Mouse (Mus musculus) CH12.LX (cell line): ENCODE data around the gene Nmur1. TPM values are rescaled to one million over a fixed set of nuclear protein-coding genes. Genes with fewer than 3 reads are reported as not detected.

Experiments
- DNase-seq: peaks from one replicate; pipeline ENCODE4 v3.0.0-alpha.2; 2013; ENCODE audit errors: extremely low read depth
- H3K27ac ChIP-seq: 2 replicates; pipeline ENCODE4 v1.5.1; 2012; ENCODE audit warnings: low read depth, mild to moderate bottlenecking, control low read depth, moderate library complexity; ENCODE audit not compliant: insufficient read depth
- H3K27me3 ChIP-seq: replicated peaks from 2 replicates; pipeline ENCODE3; 2012; ENCODE audit warnings: inconsistent platforms
- H3K36me3 ChIP-seq, 2 experiments: replicated peaks in 1 of 2; 2 replicates each; pipeline versions ENCODE3 to v1.6.1; 2012; ENCODE audit warnings: inconsistent platforms in 1 of 2, low read length in 1 of 2, mild to moderate bottlenecking in 1 of 2, mixed read lengths in 1 of 2, moderate library complexity in 1 of 2; ENCODE audit not compliant: control insufficient read depth in 1 of 2, insufficient read depth in 1 of 2
- H3K4me1 ChIP-seq, 2 experiments: 2 replicates each; pipeline ENCODE4 v1.6.1; 2012; ENCODE audit warnings: inconsistent platforms in 1 of 2, moderate library complexity in 1 of 2; ENCODE audit not compliant: insufficient read depth in 2 of 2, control insufficient read depth in 1 of 2
- H3K4me2 ChIP-seq: 2 replicates; pipeline ENCODE4 v1.6.1; 2012; ENCODE audit warnings: low read depth, mild to moderate bottlenecking, control low read depth; ENCODE audit not compliant: poor library complexity, insufficient read depth, severe bottlenecking
- H3K4me3 ChIP-seq, 3 experiments: fragments of 150-350 bp in 1 of 3; sonication (generic) in 1 of 3; replicated peaks in 1 of 3; 2 replicates each; pipeline versions ENCODE3 to v1.5.1; 2011 to 2012; ENCODE audit warnings: low read depth in 2 of 3, low read length in 2 of 3, mild to moderate bottlenecking in 2 of 3, moderate library complexity in 2 of 3, control low read depth in 1 of 3, improper control_type of control experiment in 1 of 3, inconsistent platforms in 1 of 3, mixed read lengths in 1 of 3; ENCODE audit not compliant: poor library complexity in 1 of 3
- H3K79me2 ChIP-seq: replicated peaks from 2 replicates; pipeline ENCODE4 v1.6.1; 2012; ENCODE audit warnings: mild to moderate bottlenecking, moderate library complexity; ENCODE audit not compliant: control insufficient read depth, poor library complexity, insufficient read depth, severe bottlenecking; ENCODE audit errors: extremely low read depth
- H3K9ac ChIP-seq: 2 replicates; pipeline ENCODE4 v1.6.1; 2012; ENCODE audit warnings: low read depth, mild to moderate bottlenecking, control low read depth, moderate library complexity; ENCODE audit not compliant: insufficient read depth
- H3K9me3 ChIP-seq: replicated peaks from 2 replicates; pipeline ENCODE3; 2012; ENCODE audit warnings: low read length, inconsistent platforms, mixed read lengths
- BHLHE40 ChIP-seq: IDR thresholded peaks from 2 replicates; pipeline ENCODE4 v1.6.1; 2011; ENCODE audit warnings: mild to moderate bottlenecking, low read depth, low read length, improper control_type of control experiment
- CHD1 ChIP-seq: IDR thresholded peaks from 2 replicates; pipeline ENCODE4 v1.6.1; 2012; ENCODE audit warnings: low read depth, low read length, improper control_type of control experiment, inconsistent platforms
- CHD2 ChIP-seq: IDR thresholded peaks from 2 replicates; pipeline ENCODE4 v1.6.1; 2011; ENCODE audit warnings: low read length, improper control_type of control experiment
- CTCF ChIP-seq, 2 experiments: IDR thresholded peaks in 1 of 2; conservative IDR thresholded peaks in 1 of 2; 2 replicates each; pipeline ENCODE4 v1.5.1; 2011 to 2012; ENCODE audit warnings: low read depth in 2 of 2, low read length in 2 of 2, improper control_type of control experiment in 1 of 2, inconsistent platforms in 1 of 2, mild to moderate bottlenecking in 1 of 2, moderate library complexity in 1 of 2
- E2F4 ChIP-seq: IDR thresholded peaks from 2 replicates; pipeline ENCODE4 v1.6.1; 2011; ENCODE audit warnings: low read depth, low read length, improper control_type of control experiment; ENCODE audit not compliant: insufficient replicate concordance
- ELF1 ChIP-seq: IDR thresholded peaks from 2 replicates; pipeline ENCODE4 v1.6.1; 2014; ENCODE audit warnings: low read depth, mild to moderate bottlenecking, inconsistent platforms, low read length, improper control_type of control experiment
- EP300 ChIP-seq: IDR thresholded peaks from 2 replicates; pipeline ENCODE4 v1.6.1; 2011; ENCODE audit warnings: low read length, improper control_type of control experiment
- ETS1 ChIP-seq: conservative IDR thresholded peaks from 2 replicates; pipeline ENCODE4 v1.6.1; 2012; ENCODE audit warnings: low read depth, mild to moderate bottlenecking, inconsistent platforms, low read length, improper control_type of control experiment, moderate library complexity
- GABPA ChIP-seq: IDR thresholded peaks from 2 replicates; pipeline ENCODE4 v1.6.1; 2012; ENCODE audit warnings: low read depth, low read length, improper control_type of control experiment, inconsistent platforms; ENCODE audit not compliant: insufficient replicate concordance
- HCFC1 ChIP-seq: IDR thresholded peaks from 2 replicates; pipeline ENCODE4 v1.6.1; 2012; ENCODE audit warnings: low read depth, mild to moderate bottlenecking, inconsistent platforms, low read length, improper control_type of control experiment
- IRF4 ChIP-seq: IDR thresholded peaks from 2 replicates; pipeline ENCODE4 v1.6.1; 2014; ENCODE audit warnings: low read depth, mild to moderate bottlenecking, inconsistent platforms, low read length, improper control_type of control experiment
- JUN ChIP-seq: IDR thresholded peaks from 2 replicates; pipeline ENCODE4 v1.6.1; 2011; ENCODE audit warnings: low read depth, mild to moderate bottlenecking, low read length, improper control_type of control experiment, moderate library complexity; ENCODE audit not compliant: insufficient read depth
- JUND ChIP-seq: conservative IDR thresholded peaks from 2 replicates; pipeline ENCODE4 v1.6.1; 2011; ENCODE audit warnings: low read depth, low read length, improper control_type of control experiment
- KAT2A ChIP-seq: IDR thresholded peaks from 2 replicates; pipeline ENCODE4 v1.6.1; 2012; ENCODE audit warnings: low read length, improper control_type of control experiment, inconsistent platforms; ENCODE audit not compliant: insufficient replicate concordance
- MAFK ChIP-seq: IDR thresholded peaks from 2 replicates; pipeline ENCODE4 v1.6.1; 2011; ENCODE audit warnings: low read length, improper control_type of control experiment; ENCODE audit not compliant: insufficient replicate concordance
- MAX ChIP-seq: IDR thresholded peaks from 2 replicates; pipeline ENCODE4 v1.6.1; 2011; ENCODE audit warnings: low read length, improper control_type of control experiment
- MAZ ChIP-seq: IDR thresholded peaks from 2 replicates; pipeline ENCODE4 v1.6.1; 2012; ENCODE audit warnings: low read depth, mild to moderate bottlenecking, inconsistent platforms, low read length, improper control_type of control experiment, moderate library complexity
- MEF2A ChIP-seq: IDR thresholded peaks from 2 replicates; pipeline ENCODE4 v1.6.1; 2014; ENCODE audit warnings: low read depth, mild to moderate bottlenecking, inconsistent platforms, low read length, improper control_type of control experiment, borderline replicate concordance
- MXI1 ChIP-seq: IDR thresholded peaks from 2 replicates; pipeline ENCODE4 v1.6.1; 2011; ENCODE audit warnings: mild to moderate bottlenecking, low read depth, low read length, improper control_type of control experiment
- MYC ChIP-seq: IDR thresholded peaks from 2 replicates; pipeline ENCODE4 v1.6.1; 2011; ENCODE audit warnings: low read depth, mild to moderate bottlenecking, improper control_type of control experiment, low read length
- NELFE ChIP-seq: IDR thresholded peaks from 2 replicates; pipeline ENCODE4 v1.6.1; 2011; ENCODE audit warnings: low read depth, low read length, improper control_type of control experiment
- NRF1 ChIP-seq: IDR thresholded peaks from 2 replicates; pipeline ENCODE4 v1.6.1; 2014; ENCODE audit warnings: low read depth, mild to moderate bottlenecking, inconsistent platforms, low read length, improper control_type of control experiment, moderate library complexity
- PAX5 ChIP-seq: IDR thresholded peaks from 2 replicates; pipeline ENCODE4 v1.6.1; 2012; ENCODE audit warnings: low read length, inconsistent platforms, mixed read lengths
- POLR2A ChIP-seq: IDR thresholded peaks from 2 replicates; pipeline ENCODE4 v1.6.1; 2011; ENCODE audit warnings: low read depth, mild to moderate bottlenecking, improper control_type of control experiment, low read length
- POLR2AphosphoS2 ChIP-seq: IDR thresholded peaks from 2 replicates; pipeline ENCODE4 v1.6.1; 2011; ENCODE audit warnings: low read depth, low read length, improper control_type of control experiment
- RAD21 ChIP-seq: IDR thresholded peaks from 2 replicates; pipeline ENCODE4 v1.6.1; 2011; ENCODE audit warnings: low read depth, mild to moderate bottlenecking, low read length, improper control_type of control experiment, moderate library complexity
- RCOR1 ChIP-seq: conservative IDR thresholded peaks from 2 replicates; pipeline ENCODE4 v1.6.1; 2012; ENCODE audit warnings: low read depth, mild to moderate bottlenecking, inconsistent platforms, low read length, improper control_type of control experiment
- SIN3A ChIP-seq: IDR thresholded peaks from 2 replicates; pipeline ENCODE4 v1.6.1; 2012; ENCODE audit warnings: low read length, improper control_type of control experiment, inconsistent platforms
- SMC3 ChIP-seq: IDR thresholded peaks from 2 replicates; pipeline ENCODE4 v1.6.1; 2011; ENCODE audit warnings: low read depth, low read length, improper control_type of control experiment
- TBP ChIP-seq: conservative IDR thresholded peaks from 2 replicates; pipeline ENCODE4 v1.6.1; 2011; ENCODE audit warnings: low read depth, low read length, improper control_type of control experiment
- TCF12 ChIP-seq: IDR thresholded peaks from 2 replicates; pipeline ENCODE4 v1.6.1; 2014; ENCODE audit warnings: low read depth, mild to moderate bottlenecking, inconsistent platforms, low read length, improper control_type of control experiment
- UBTF ChIP-seq: IDR thresholded peaks from 2 replicates; pipeline ENCODE4 v1.6.1; 2012; ENCODE audit warnings: low read depth, mild to moderate bottlenecking, inconsistent platforms, low read length, improper control_type of control experiment, moderate library complexity
- USF1 ChIP-seq: IDR thresholded peaks from 2 replicates; pipeline ENCODE4 v1.6.1; 2014; ENCODE audit warnings: low read depth, mild to moderate bottlenecking, inconsistent platforms, low read length, improper control_type of control experiment
- USF2 ChIP-seq: conservative IDR thresholded peaks from 2 replicates; pipeline ENCODE4 v1.6.1; 2011; ENCODE audit warnings: low read depth, low read length, improper control_type of control experiment
- ZC3H11A ChIP-seq: IDR thresholded peaks from 2 replicates; pipeline ENCODE4 v1.6.1; 2012; ENCODE audit warnings: low read depth, mild to moderate bottlenecking, inconsistent platforms, low read length, improper control_type of control experiment
- ZKSCAN1 ChIP-seq: IDR thresholded peaks from 2 replicates; pipeline ENCODE4 v1.6.1; 2012; ENCODE audit warnings: low read depth, inconsistent platforms, low read length, improper control_type of control experiment, borderline replicate concordance
- ZMIZ1 ChIP-seq: IDR thresholded peaks from 2 replicates; pipeline ENCODE4 v1.6.1; 2012; ENCODE audit warnings: low read depth, mild to moderate bottlenecking, inconsistent platforms, low read length, improper control_type of control experiment
- ZNF384 ChIP-seq: IDR thresholded peaks from 2 replicates; pipeline ENCODE4 v1.6.1; 2012; ENCODE audit warnings: low read depth, low read length, improper control_type of control experiment, inconsistent platforms
- dilution Hi-C: fragments of 300-500 bp; cut with MboI; formaldehyde crosslinking; loops from 2 replicates; pipeline ENCODE4 v1.14.3; 2020; ENCODE audit warnings: low sequenced_read_pairs; ENCODE audit not compliant: extremely low pct_unique_long_range_greater_than_20kb, extremely low pct_ligation_motif_present
- in situ Hi-C: fragments of 300-500 bp; cut with MboI; formaldehyde crosslinking; loops from 3 replicates; pipeline ENCODE4 v1.14.3; 2019; ENCODE audit warnings: low sequenced_read_pairs, low pct_ligation_motif_present, low pct_unique_long_range_greater_than_20kb, mixed read lengths
- polyA plus RNA-seq: library from polyadenylated mRNA; unstranded; fragments of >175 nt; gene quantifications from 2 replicates; pipeline ENCODE4 v1.2.1, GENCODE M21; 2012; ENCODE audit warnings: low read depth; ENCODE audit not compliant: insufficient read length
- total RNA-seq, 2 experiments: library from RNA; depleted of rRNA; stranded (reverse); fragments of 300-350 nt in 1 of 2; fragments of >200 nt in 1 of 2; gene quantifications; 2 replicates each; pipeline ENCODE4 v1.2.3; 2012 to 2014

Gene Nmur1
- total and polyA plus RNA-seq, 3 experiments = 0.16 TPM; not detected in 2

GRCm38 (mm10) chr1:86358906-86359797, 66.9 kb downstream of the Nmur1 start, which contains the start of gene Ncl:
TSS of gene Ncl (minus strand) at chr1:86359400.
- peaks cover 28 to 39% of the 10 kb centered on the region in 2 experiments for H3K36me3 ChIP-seq
- H3K27ac ChIP-seq = peak within 1 kb of the TSS; percentile 98
- H3K4me1 ChIP-seq = peaks cover 10 to 63% of the 10 kb centered on the region in 2 experiments
- dilution Hi-C loops (no loop called here), in situ Hi-C loops (no loop called here)
- H3K4me2 ChIP-seq = peak within 1 kb of the TSS; percentile 82
- no peaks in the 10 kb centered on the region for H3K27me3 ChIP-seq
- peak within 1 kb of the TSS; percentile 86 to 96 (median 96) for H3K4me3 ChIP-seq
- TF ChIP-seq CTCF (conservative IDR thresholded peaks at IDR 0.05 in 1 of 2, IDR thresholded peaks at IDR 0.05 in 1 of 2; ENCODE audit: low read depth in 2 of 2, low read length in 2 of 2) (no peak), JUND (no peak), USF2 (peak; percentile 84), ZNF384 (no peak), E2F4 (no peak), NELFE (peak; percentile 99), IRF4 (0 out of 2 replicates have a peak, but pooled peaks have one; percentile 32), ELF1 (peak; percentile 55; the same call in 1 of the 2 replicates), ZC3H11A (no peak), UBTF (0 out of 2 replicates have a peak, but pooled peaks have one; percentile 38), CHD1 (no peak; the same call in 1 of the 2 replicates), MAX (peak; percentile 87), RAD21 (no peak), RCOR1 (no peak), KAT2A (peak; percentile 68; the same call in 1 of the 2 replicates), POLR2AphosphoS2 (peak; percentile 96), POLR2A (peak; percentile 99), CHD2 (peak; percentile 94), EP300 (no peak), HCFC1 (peak; percentile 65), MAFK (no peak), MXI1 (peak; percentile 93), ZMIZ1 (peak; percentile 99), BHLHE40 (peak; percentile 17; the same call in 1 of the 2 replicates), MYC (no peak; the same call in 1 of the 2 replicates), ETS1 (0 out of 2 replicates have a peak, but pooled peaks have one; percentile 19), USF1 (peak; percentile 91), SMC3 (no peak), SIN3A (peak; percentile 18), PAX5 (no peak), TBP (peak; percentile 96), MAZ (peak; percentile 85), ZKSCAN1 (no peak), MEF2A (peak; percentile 63), TCF12 (peak; percentile 87), JUN (no peak), NRF1 (peak; percentile 96), GABPA (no peak)
- peak; percentile 98 for DNase-seq
- no peaks in the 10 kb centered on the region for H3K9me3 ChIP-seq
- H3K9ac ChIP-seq = peak within 1 kb of the TSS; percentile 98
- peaks cover 59% of the 10 kb centered on the region for H3K79me2 ChIP-seq
